Mouse (Mus musculus) c-Kit-positive CD71-positive TER-119-positive erythroid progenitor cells, embryonic 14.5 days (primary cell): ENCODE measurements around the gene Pygo1.

Source experiments
- DNase-seq: peaks from one replicate; pipeline ENCODE4 v3.0.0-alpha.2; 2013; ENCODE audit warnings: low spot score

Pygo1 gene

GRCm38 (mm10) chr9:72935309-72935708 is 9.9 kb downstream of the Pygo1 start:
- DNase-seq, result no peak

- no peak for DNase-seq
These were observed 10.9 kb downstream of the Pygo1 start for GRCm38 (mm10) chr9:72936301-72936700.

DNA sequence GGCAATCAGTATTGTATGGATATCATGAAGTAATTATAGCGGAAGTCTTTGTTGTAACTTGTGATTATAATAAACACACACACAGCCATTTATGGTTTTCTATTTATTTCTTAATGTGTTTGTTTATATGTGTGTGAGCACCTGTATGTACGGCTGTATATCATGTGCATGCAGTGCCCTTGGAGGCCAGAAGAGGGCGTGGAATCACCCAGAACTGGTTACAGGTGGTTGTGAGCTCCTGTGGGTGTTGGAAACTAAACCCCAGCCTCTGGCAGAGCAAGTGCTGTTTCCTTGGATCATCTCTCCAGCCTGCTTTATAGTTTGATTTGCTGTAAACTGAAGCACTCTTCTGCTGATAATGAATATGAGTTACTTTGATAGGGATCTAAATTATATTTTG is 18.0 kb downstream of the Pygo1 start:
- DNase-seq, result no peak

DNA sequence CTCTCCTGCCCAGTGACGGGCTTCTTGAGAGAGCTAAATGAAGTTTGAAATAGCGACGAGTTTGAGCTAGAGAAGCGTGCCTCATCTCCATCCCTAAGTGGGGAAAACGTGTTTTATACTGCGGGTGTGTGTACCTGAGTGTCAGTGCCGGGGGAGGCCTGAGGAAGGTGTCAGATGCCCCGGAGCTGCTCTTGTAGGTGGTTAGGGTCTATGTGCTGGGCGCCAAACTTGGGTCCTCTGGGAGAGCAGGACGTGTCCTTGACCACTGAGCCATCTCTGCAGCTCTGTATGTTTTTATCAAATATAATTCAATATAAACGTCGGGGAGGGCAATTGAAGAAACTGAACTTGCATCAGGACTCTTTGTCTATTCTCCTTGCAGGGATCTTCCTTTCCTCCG is 18.8 kb downstream of the Pygo1 start:
- DNase-seq, result no peak

DNA sequence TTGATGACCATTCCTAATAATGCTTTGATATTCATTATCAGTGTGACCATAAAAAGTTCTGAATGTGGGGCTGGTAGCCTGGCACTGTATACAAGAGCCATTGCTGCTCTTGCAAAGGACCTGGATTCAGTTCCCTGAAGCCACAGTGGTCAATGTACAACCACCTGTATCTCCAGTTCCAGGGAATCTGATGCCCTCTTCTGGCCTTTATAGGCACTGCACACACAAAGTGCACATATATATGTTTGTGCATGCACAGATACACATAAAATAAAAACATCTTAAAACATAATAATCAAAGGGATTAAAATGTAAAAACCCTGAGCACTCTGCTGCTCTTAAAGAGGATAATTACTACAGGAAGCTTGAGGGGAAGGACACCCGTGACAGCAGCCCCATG is 21.6 kb downstream of the Pygo1 start:
- no peak for DNase-seq

- DNase-seq, result no peak
These were observed 24.1 kb downstream of the Pygo1 start for GRCm38 (mm10) chr9:72949572-72949971.

DNA sequence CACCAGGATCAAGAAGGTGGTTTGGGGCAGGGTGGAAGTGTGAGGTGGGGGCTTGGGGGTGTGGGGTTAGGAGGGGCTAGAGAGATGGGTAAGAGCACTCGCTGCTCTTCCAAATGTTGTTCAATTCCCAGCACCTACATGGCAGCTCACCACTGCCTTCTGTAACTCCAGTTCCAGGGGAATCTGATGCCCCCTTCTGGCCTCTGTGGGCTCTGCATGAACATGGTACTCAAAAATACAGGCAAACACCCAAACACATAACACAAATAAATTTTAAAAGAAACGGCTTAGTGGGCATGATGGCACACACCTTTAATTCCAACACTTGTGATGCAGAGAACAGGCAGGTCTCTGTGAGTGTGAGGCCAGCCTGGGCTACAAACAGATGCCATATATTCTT is 29.3 kb downstream of the Pygo1 start:
- peak; percentile 15 for DNase-seq

DNA sequence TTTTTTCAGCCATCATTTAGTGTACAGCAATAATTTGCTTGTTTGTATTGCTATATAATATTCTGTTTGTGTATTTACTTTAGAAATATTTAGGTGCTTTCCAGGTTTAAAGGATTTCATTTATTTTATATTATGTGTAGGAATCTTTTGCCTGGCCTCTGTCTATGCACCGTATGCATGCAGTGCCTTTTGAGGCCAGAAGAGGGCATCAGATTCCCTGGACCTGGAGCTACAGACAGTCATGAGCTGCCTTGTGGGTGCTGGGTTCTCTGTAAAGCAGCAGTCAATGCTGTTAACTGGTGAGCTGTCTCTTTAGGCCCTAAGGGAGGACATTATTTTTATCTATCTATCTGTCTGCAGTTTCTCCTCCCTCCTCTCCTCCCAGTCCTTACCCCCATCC is 30.1 kb downstream of the Pygo1 start:
- peak; percentile 37 for DNase-seq

GRCm38 (mm10) chr9:72958521-72959450 is 33.3 kb downstream of the Pygo1 start, which contains the start of the genes Dyx1c1 and Gm44503:
TSS of gene Dyx1c1 (plus strand) at chr9:72958785.
TSS of gene Gm44503 (plus strand) at chr9:72958852.
- peak; percentile 45 for DNase-seq

GRCm38 (mm10) chr9:72961346-72961745 is 35.9 kb downstream of the Pygo1 start:
- no peak for DNase-seq

- DNase-seq, result no peak
These were observed 36.5 kb downstream of the Pygo1 start for GRCm38 (mm10) chr9:72961959-72962358.

DNA sequence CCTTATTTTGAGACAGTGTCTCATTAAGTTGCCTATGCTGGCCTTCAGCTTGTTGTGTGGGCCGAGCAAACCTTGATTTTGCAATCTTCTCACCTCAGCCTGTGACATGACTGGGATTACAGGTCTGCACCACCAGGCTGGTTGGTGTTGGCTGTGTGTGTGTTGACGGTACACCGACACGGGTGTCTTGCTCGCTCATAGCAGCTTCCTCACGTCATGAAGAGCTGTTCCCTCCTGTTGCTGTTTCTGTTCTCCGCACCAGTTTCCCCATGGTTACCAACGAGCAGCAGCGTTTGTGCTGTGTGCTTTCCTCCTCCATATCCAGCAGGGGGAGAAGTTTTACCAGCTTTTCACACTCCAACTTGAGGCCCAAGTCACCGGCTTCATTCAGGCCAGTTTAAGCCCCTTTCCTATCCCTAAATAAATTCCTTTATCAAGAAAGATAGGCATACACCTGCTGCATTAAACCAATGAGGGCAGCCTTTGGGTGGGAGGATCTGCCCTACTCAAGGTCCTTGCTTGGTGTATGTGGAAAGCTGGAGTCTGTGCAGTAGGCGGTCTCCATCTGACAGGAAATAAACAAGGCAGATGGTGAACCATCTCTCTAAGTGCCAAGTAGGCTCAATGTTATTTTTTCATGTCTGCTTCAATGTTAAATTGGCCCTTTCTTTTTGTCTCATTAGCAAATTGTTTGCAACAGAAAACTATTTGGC is 43.1 kb downstream of the Pygo1 start:
- DNase-seq, result no peak

DNA sequence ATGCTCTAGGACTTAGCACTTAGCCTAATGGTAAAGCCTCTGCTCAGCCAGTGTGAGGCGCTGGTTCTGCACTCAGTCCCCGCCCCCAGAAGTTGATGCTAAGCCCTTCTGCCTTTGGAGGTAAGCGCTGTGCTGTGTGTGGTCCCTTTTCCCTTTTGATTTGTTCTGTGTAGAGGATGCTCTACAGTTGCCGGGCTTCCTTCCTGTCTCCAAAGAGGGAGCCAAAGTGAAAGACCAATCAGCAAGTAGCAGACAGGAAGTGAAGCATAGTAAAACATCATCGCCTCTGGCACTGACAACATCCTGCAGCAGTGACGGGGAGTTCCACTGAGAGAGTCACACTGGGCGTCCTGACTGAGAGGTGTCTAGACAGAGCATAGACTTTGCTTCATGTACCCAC is 44.4 kb downstream of the Pygo1 start:
- no peak for DNase-seq

- no peak for DNase-seq
These were observed 47.0 kb downstream of the Pygo1 start for GRCm38 (mm10) chr9:72972435-72972834.

- DNase-seq, result no peak
These were observed 47.5 kb downstream of the Pygo1 start for GRCm38 (mm10) chr9:72972984-72973383.

GRCm38 (mm10) chr9:72974734-72975133 is 49.3 kb downstream of the Pygo1 start:
- no peak for DNase-seq

DNA sequence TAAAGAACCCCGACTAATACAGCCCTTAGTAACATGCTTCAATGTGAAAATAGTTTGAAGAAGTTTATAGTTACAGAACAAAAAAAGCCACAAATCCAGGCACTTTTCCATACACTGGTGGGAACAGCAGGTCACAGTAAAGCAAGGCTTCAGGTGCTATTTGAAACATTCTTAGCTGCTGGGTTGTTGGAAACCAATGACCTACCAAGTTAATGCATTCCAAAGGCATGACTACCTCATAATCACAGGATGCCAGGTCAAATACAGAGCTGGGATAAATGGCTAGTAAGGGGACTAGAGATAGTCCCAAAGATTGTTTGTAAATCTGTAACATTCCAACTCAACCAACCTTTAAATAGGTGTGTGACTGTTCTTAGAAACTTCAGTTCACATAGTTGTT is 49.8 kb downstream of the Pygo1 start:
- DNase-seq, result no peak

DNA sequence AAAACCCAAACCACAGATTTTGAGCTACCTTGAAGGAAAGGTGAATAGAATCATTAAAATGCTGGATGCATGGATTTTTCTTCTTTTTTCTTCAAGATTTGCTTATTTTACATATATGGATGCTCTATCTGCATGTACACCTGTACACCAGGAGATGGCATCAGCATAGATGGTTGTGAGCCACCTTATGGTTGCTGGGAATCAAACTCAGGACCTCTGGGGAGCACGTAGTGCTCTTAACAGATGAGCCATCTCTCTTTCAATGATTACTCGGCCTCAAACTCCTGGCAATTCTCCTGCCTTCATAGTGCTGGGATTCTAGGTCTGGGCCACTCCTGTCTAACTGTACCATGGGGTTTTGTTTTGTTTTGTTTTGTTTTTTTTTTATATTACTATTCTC is 57.6 kb downstream of the Pygo1 start:
- DNase-seq, result no peak

GRCm38 (mm10) chr9:72985250-72986220 is 60.1 kb downstream of the Pygo1 start, which contains the start of the genes Ccpg1os and Ccpg1:
TSS of gene Ccpg1os (minus strand) at chr9:72985382.
TSS of gene Ccpg1 (plus strand) at chr9:72985429.
- DNase-seq, result peak; percentile 90

DNA sequence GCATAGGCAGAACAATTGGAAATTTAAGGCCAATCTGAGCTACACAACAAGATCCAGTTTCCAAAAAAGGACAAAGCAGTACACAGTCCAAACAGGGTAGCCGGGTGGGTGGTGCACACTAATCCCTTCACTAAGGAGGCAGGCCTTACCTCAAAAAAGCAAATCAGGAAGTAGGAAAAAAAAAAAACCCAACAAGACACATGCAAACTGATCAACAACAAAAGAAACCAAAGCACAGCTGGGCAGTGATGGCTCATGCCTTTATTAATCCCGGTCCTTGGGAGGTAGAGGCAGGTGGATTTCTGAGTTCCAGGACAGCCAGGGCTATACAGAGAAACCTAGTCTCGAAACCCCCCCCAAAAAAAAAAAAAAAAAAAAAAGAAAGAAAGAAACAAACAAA is 62.3 kb downstream of the Pygo1 start:
- DNase-seq, result no peak

- DNase-seq, result no peak
These were observed 63.3 kb downstream of the Pygo1 start for GRCm38 (mm10) chr9:72988706-72989105.

- DNase-seq, result no peak
These were observed 66.0 kb downstream of the Pygo1 start for GRCm38 (mm10) chr9:72991420-72991819.
